Mouse (Mus musculus) bone marrow macrophage, adult 2 months (primary cell): ENCODE data around the gene Tmem106c.

Source experiments
- CTCF ChIP-seq: IDR thresholded peaks from 2 replicates; pipeline ENCODE4 v1.5.1; 2012; ENCODE audit warnings: low read depth, mild to moderate bottlenecking, low read length, moderate library complexity
- POLR2A ChIP-seq: IDR thresholded peaks from 2 replicates; pipeline ENCODE4 v1.6.1; 2012; ENCODE audit warnings: mild to moderate bottlenecking, low read depth, low read length, borderline replicate concordance

- TF ChIP-seq CTCF (no peak), POLR2A (no peak)
Measured at GRCm38 (mm10) chr15:98012810-98013209, 48.8 kb downstream of the Tmem106c start.
